Mouse (Mus musculus) hindbrain, postnatal 0 days (tissue): ENCODE measurements around the gene Gpx5. TPM values are rescaled to one million over a fixed set of nuclear protein-coding genes. Genes with fewer than 3 reads are reported as not detected.

Source experiments
- ATAC-seq: fragments of 200-750 bp; cut with Nextera tagmentation; 2 replicates; pipeline ENCODE4 v1.8.0; 2017; ENCODE audit warnings: mild to moderate bottlenecking, moderate TSS enrichment, moderate library complexity
- DNase-seq: peaks from one replicate; pipeline ENCODE4 v3.0.0-alpha.2; 2015; ENCODE audit warnings: low spot score
- H3K27ac ChIP-seq: fragments of 300-500 bp; sonication (generic); 2 replicates; pipeline ENCODE4 v1.5.1; 2014; ENCODE audit warnings: mild to moderate bottlenecking
- H3K27me3 ChIP-seq: fragments of 300-500 bp; sonication (generic); 2 replicates; pipeline ENCODE4 v1.6.1; 2014; ENCODE audit warnings: low read length, mixed read lengths; ENCODE audit not compliant: insufficient read depth
- H3K36me3 ChIP-seq: fragments of 300-500 bp; sonication (generic); 2 replicates; pipeline ENCODE4 v1.6.1; 2014; ENCODE audit warnings: low read length, mixed read lengths; ENCODE audit not compliant: insufficient read depth
- H3K4me1 ChIP-seq: fragments of 300-500 bp; sonication (generic); 2 replicates; pipeline ENCODE4 v1.6.1; 2014; ENCODE audit warnings: antibody characterized with exemption, low read length, mixed read lengths; ENCODE audit not compliant: insufficient read depth
- H3K4me2 ChIP-seq: fragments of 300-500 bp; sonication (generic); 2 replicates; pipeline ENCODE4 v1.6.1; 2014; ENCODE audit warnings: low read depth, mild to moderate bottlenecking, low read length, moderate library complexity, mixed read lengths
- H3K4me3 ChIP-seq: fragments of 300-500 bp; sonication (generic); 2 replicates; pipeline ENCODE4 v1.5.1; 2014; ENCODE audit warnings: low read length
- H3K9ac ChIP-seq: fragments of 300-500 bp; sonication (generic); replicated peaks from 2 replicates; pipeline ENCODE4 v1.6.1; 2014; ENCODE audit warnings: mild to moderate bottlenecking, low read length, moderate library complexity, mixed read lengths
- H3K9me3 ChIP-seq: fragments of 300-500 bp; sonication (generic); 2 replicates; pipeline ENCODE4 v1.6.1; 2016; ENCODE audit warnings: low read length, mixed read lengths
- CTCF ChIP-seq: IDR thresholded peaks from 2 replicates; pipeline ENCODE4 v1.5.1; 2016; ENCODE audit warnings: antibody characterized with exemption, control low read depth, low read depth
- WGBS: fragments of 180-500 bp; shearing (Covaris S2); extraction: QIAGEN DNeasy Blood & Tissue Kit; methylation state at CpG from one replicate; pipeline ENCODE4 v1.1.7; 2014; 5-methylcytosine and 5-hydroxymethylcytosine counted together
- polyA plus RNA-seq: library from polyadenylated mRNA; unstranded; fragments of >200 nt; fragmentation: Nextera tagmentation; extraction: Ambion mirVana; gene quantifications from 2 replicates; pipeline ENCODE4 v1.2.1, GENCODE M21; 2015
- total RNA-seq: library from RNA; depleted of rRNA; stranded (reverse); fragments of >200 nt; gene quantifications from 2 replicates; pipeline ENCODE4 v1.2.3, GENCODE M21; 2014

Gpx5 gene
- total and polyA plus RNA-seq, 2 experiments from 2014 or later: not detected

DNA sequence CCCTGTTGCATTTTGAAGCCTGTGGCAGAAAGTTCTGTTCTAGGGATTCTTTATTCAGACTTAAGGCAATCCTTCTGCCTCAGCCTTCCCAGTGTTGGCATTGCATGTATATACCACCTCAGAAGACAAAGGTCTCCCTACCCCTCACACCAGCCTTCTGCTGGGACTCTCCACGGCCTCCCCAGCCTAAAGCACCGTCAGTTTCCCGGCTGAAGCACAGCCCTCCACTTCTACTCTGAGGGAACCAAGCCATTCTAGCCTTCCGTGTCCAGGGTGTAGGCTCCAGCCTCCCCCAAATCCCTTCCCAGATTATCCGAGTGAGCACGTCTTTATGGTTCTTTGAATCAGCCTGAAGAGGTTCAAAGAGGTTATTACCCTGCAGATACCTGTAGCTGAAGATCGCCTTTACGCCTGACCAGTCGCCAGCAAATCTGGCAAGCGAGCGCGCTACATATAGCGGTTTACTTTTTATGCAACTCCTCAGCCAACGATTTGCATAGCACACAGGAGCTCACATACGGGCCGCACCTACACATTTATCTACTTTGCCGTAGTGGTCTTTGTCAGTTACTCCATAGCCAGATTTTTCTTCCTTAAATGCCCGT lies 29.5 kb upstream of the Gpx5 start:
- peak; percentile 21; the same call in 1 of the 2 replicates for ATAC-seq
- WGBS: 4% methylated on average over 18 of the region's 18 CpGs
- Histone ChIP-seq H3K4me3 (peak overlapping the region; percentile 40), H3K4me1 (no peaks in the 10 kb centered on the region), H3K27me3 (no peaks in the 10 kb centered on the region), H3K27ac (no peak overlapping the region), H3K4me2 (peak overlapping the region; percentile 58), H3K36me3 (no peaks in the 10 kb centered on the region), H3K9me3 (no peaks in the 10 kb centered on the region), H3K9ac (peak overlapping the region; percentile 38; the same call in 1 of the 2 replicates)
- DNase-seq: peak; percentile 20
- TF ChIP-seq CTCF: no peak

DNA sequence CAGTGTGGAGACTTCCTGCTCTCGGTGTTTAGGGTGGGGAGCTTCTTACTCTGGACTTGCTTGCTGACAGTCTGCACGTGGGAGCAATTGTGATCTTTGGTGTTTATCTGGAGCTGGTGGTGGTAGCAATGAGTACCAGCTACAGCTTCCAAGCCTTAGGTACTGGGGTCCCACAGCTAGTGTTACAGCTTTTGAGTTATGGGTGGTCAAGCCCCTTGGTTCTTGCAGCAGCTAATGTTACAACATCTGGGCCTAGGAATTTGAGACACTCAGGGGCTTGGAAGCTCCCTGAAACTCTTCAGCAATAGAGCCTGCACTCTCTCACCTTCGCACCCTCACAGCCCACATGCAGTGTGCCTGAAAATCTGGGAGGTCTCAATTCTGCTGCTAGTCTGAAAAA lies 27.7 kb upstream of the Gpx5 start:
- Histone ChIP-seq H3K4me1 (no peaks in the 10 kb centered on the region), H3K4me3 (no peak overlapping the region), H3K9ac (no peak overlapping the region), H3K4me2 (no peak overlapping the region), H3K27me3 (no peaks in the 10 kb centered on the region), H3K9me3 (no peaks in the 10 kb centered on the region), H3K36me3 (no peaks in the 10 kb centered on the region), H3K27ac (no peak overlapping the region)
- ATAC-seq (no peak), DNase-seq (no peak)
- TF ChIP-seq CTCF: no peak
- 75% methylated on average over 3 of the region's 3 CpGs for WGBS

DNA sequence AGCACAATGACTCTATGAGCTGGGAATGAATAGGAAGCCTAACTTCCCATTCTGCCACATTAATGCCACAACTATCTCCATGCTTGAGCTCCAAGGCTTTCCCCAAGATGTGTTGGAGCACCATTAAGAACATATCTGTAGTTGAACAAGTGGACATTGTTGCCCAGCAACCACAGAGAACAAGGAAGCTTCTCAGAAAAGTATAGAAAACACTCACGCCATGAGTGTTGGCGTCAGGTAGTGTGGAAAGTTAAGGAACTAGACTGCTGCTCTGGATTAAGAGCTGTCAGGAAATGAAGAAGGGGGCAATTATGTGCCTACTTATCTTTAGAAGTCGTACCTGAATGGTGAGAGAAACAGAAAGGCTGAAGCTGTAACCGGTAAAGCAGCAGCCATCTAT lies 21.4 kb upstream of the Gpx5 start:
- Histone ChIP-seq H3K4me1 (no peaks in the 10 kb centered on the region), H3K4me2 (no peak overlapping the region), H3K9me3 (no peaks in the 10 kb centered on the region), H3K27ac (no peak overlapping the region), H3K27me3 (no peaks in the 10 kb centered on the region), H3K4me3 (no peak overlapping the region), H3K36me3 (no peaks in the 10 kb centered on the region), H3K9ac (no peak overlapping the region)
- no peak for TF ChIP-seq CTCF
- WGBS: 87% methylated on average over 4 of the region's 4 CpGs
- ATAC-seq: no peak
- no peak for DNase-seq

DNA sequence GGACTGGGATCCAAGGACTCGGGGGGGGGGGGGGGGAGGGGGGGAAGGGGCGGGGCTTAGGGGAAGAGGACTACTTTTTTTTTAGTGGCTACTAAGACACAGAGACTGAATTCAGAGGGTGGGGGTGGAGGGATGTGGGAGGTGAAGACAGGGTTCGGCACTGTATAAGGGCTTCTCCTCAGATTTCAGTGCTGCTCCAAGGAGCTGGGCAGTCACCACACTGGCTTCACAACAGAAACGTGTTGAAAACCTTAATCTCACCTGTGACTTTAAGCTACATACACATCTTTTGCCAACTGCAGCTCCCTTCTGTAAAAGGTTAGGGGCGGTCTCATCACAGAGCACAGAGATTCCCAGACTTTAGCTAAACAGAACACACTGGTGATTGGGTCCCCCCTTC lies 20.3 kb upstream of the Gpx5 start:
- H3K4me1 ChIP-seq: no peaks in the 10 kb centered on the region
- H3K9ac ChIP-seq: no peak overlapping the region
- no peaks in the 10 kb centered on the region for H3K9me3 ChIP-seq
- no peak for ATAC-seq
- no peaks in the 10 kb centered on the region for H3K27me3 ChIP-seq
- no peak overlapping the region for H3K4me3 ChIP-seq
- no peak for DNase-seq
- WGBS: 43% methylated on average over 4 of the region's 5 CpGs
- no peak overlapping the region for H3K27ac ChIP-seq
- no peak overlapping the region for H3K4me2 ChIP-seq
- TF ChIP-seq CTCF: no peak
- no peaks in the 10 kb centered on the region for H3K36me3 ChIP-seq

DNA sequence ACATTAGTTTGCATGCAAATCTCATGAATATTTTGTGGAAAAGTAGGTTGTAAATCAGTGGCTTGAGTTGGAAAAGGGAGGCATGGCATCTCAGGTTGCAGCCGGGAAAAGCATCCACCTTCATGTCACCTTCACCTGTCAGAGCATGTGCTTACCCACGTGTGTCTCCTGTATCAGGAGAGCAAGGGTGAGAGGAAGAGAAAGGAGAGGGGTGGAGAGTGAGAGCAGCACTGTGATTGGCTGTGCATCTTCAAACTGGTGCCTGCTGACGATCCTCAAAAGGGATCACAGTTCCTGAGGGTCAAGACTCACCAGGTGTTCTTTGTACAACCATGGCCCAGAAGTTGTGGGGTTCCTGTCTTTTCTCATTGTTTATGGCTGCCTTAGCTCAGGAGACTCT lies 19.4 kb upstream of the Gpx5 start, which contains the start of gene Gpx6:
Gene Gpx6, plus strand, starts transcription at position 200 of the 400 bp plus-strand sequence.
- no peak within 1 kb of the TSS for H3K4me3 ChIP-seq
- no peak within 1 kb of the TSS for H3K9ac ChIP-seq
- ATAC-seq (no peak), DNase-seq (no peak)
- 17% methylated on average over 3 of the region's 3 CpGs for WGBS
- no peaks in the 10 kb centered on the region for H3K9me3 ChIP-seq
- H3K27me3 ChIP-seq: no peaks in the 10 kb centered on the region
- no peaks in the 10 kb centered on the region for H3K36me3 ChIP-seq
- no peaks in the 10 kb centered on the region for H3K4me1 ChIP-seq
- H3K4me2 ChIP-seq: no peak within 1 kb of the TSS
- no peak for TF ChIP-seq CTCF
- H3K27ac ChIP-seq: no peak within 1 kb of the TSS

DNA sequence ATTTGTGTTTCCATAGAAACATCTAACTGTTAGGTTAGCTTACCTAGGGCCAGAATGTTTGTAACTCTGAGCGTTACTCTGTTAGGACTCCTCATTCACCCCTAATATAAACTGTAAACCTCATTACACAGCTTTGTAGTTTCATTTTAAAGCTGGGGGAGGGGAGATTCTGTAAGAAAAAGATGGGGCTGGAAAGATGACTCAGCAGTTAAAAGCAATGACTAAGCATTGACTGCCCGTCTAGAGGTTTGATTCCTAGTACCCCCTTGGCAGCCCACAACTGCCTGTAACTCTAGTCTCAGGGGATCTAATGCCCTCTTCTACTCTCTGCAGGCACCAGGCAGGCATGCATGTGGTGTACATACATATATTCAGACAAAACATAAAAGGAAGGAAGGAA lies 17.3 kb upstream of the Gpx5 start:
- Histone ChIP-seq H3K27ac (no peak overlapping the region), H3K36me3 (no peaks in the 10 kb centered on the region), H3K9me3 (no peaks in the 10 kb centered on the region), H3K4me2 (no peak overlapping the region), H3K27me3 (no peaks in the 10 kb centered on the region), H3K9ac (no peak overlapping the region), H3K4me3 (no peak overlapping the region), H3K4me1 (no peaks in the 10 kb centered on the region)
- 76% methylated on average over 2 of the region's 2 CpGs for WGBS
- ATAC-seq: no peak
- no peak for DNase-seq
- no peak for TF ChIP-seq CTCF

DNA sequence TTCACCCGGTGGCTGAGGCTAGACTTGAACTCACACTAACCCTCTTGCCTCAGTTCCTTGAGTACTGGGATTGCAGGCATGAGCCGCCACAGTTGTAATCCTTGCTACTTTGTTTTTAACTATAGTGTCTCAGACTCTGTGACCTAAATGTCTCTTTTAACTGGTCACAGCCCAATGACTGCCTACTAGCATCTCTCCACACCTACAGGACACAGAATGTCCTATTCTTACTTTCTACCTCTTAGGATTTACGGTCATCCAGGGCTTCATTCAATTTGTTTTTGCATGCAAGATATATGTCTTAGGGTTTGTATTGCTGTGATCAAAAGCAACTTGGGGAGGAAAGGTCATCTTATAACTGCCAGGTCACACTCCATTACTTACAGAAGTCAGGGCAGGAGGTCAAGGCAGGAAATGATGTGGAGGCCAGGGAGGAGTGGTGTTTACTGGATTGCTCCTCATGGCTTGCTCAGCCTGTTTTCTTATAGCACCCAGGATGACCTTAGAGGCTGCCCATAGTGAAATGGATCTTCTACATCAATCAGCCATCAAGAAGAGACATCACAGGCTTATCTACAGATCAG lies 12.0 kb upstream of the Gpx5 start:
- TF ChIP-seq CTCF: no peak
- no peak for DNase-seq
- 83% methylated on average over 3 of the region's 3 CpGs for WGBS

More for the DNA sequence above, 12.0 kb upstream of the Gpx5 start:
- Histone ChIP-seq H3K36me3 (no peaks in the 10 kb centered on the region), H3K4me2 (no peak overlapping the region), H3K27me3 (no peaks in the 10 kb centered on the region), H3K4me3 (no peak overlapping the region), H3K27ac (no peak overlapping the region), H3K9ac (no peak overlapping the region), H3K9me3 (no peaks in the 10 kb centered on the region), H3K4me1 (no peaks in the 10 kb centered on the region)
- ATAC-seq: no peak
